Mouse (Mus musculus) ES-Bruce4 (cell line): ENCODE data around the gene Dennd5a. TPM values are rescaled to one million over a fixed set of nuclear protein-coding genes. Genes with fewer than 3 reads are reported as not detected.

Source experiments
- H3K27ac ChIP-seq: 2 replicates; pipeline ENCODE4 v1.5.1; 2012; ENCODE audit warnings: low read length, inconsistent platforms; ENCODE audit not compliant: insufficient read depth
- H3K27me3 ChIP-seq: 2 replicates; pipeline ENCODE4 v1.6.1; 2012; ENCODE audit warnings: mild to moderate bottlenecking, low read length, inconsistent platforms; ENCODE audit not compliant: control insufficient read depth, poor library complexity, insufficient read depth, severe bottlenecking
- H3K36me3 ChIP-seq: 2 replicates; pipeline ENCODE4 v1.6.1; 2012; ENCODE audit warnings: inconsistent platforms, mild to moderate bottlenecking, low read length, moderate library complexity; ENCODE audit not compliant: control insufficient read depth, poor library complexity, insufficient read depth, severe bottlenecking
- H3K4me1 ChIP-seq: one replicate; pipeline ENCODE4 v1.8.1; 2011; ENCODE audit warnings: low read length; ENCODE audit not compliant: control insufficient read depth, insufficient read depth
- H3K4me3 ChIP-seq: 2 replicates; pipeline ENCODE4 v1.5.1; 2011; ENCODE audit warnings: low read depth, mild to moderate bottlenecking, low read length
- H3K9ac ChIP-seq: 2 replicates; pipeline ENCODE4 v1.6.1; 2012; ENCODE audit warnings: low read depth, mild to moderate bottlenecking, inconsistent platforms; ENCODE audit not compliant: poor library complexity, severe bottlenecking
- H3K9me3 ChIP-seq: replicated peaks from 2 replicates; pipeline ENCODE4 v1.6.1; 2012; ENCODE audit warnings: mild to moderate bottlenecking, low read length, inconsistent platforms; ENCODE audit not compliant: control insufficient read depth, poor library complexity, insufficient read depth, severe bottlenecking
- CTCF ChIP-seq: IDR thresholded peaks from one replicate; pipeline ENCODE4 v1.8.1; 2011; ENCODE audit warnings: low read depth, low read length
- EP300 ChIP-seq: IDR thresholded peaks from 2 replicates; pipeline ENCODE4 v1.6.1; 2011; ENCODE audit warnings: low read depth, low read length; ENCODE audit not compliant: insufficient read depth
- POLR2A ChIP-seq: IDR thresholded peaks from one replicate; pipeline ENCODE4 v1.8.1; 2011; ENCODE audit warnings: low read length; ENCODE audit not compliant: insufficient read depth
- polyA plus RNA-seq: library from polyadenylated mRNA; stranded (reverse); fragments of >200 nt; gene quantifications from 2 replicates; pipeline ENCODE4 v1.2.4, GENCODE M21; 2011; ENCODE audit warnings: low read depth; ENCODE audit not compliant: missing spikeins, insufficient read depth, insufficient read length

Gene Dennd5a
- polyA plus RNA-seq, 1 experiment: 56.2 TPM

GRCm38 (mm10) chr7:109898911-109899310, 61.4 kb downstream of the Dennd5a start:
- H3K4me3 ChIP-seq: no peak overlapping the region
- H3K27ac ChIP-seq: no peak overlapping the region
- TF ChIP-seq CTCF: no peak
- TF ChIP-seq EP300: no peak
- no peak for TF ChIP-seq POLR2A
- no peak overlapping the region for H3K9ac ChIP-seq
- peaks cover 11% of the 10 kb centered on the region for H3K36me3 ChIP-seq
- H3K4me1 ChIP-seq: no peaks in the 10 kb centered on the region
- H3K27me3 ChIP-seq: no peaks in the 10 kb centered on the region
- no peaks in the 10 kb centered on the region for H3K9me3 ChIP-seq

GRCm38 (mm10) chr7:109892530-109892929, 67.7 kb downstream of the Dennd5a start:
- Histone ChIP-seq H3K4me1 (no peaks in the 10 kb centered on the region), H3K9me3 (no peaks in the 10 kb centered on the region), H3K4me3 (no peak overlapping the region), H3K36me3 (no peaks in the 10 kb centered on the region; the same call in 1 of the 2 replicates), H3K27ac (no peak overlapping the region), H3K9ac (no peak overlapping the region), H3K27me3 (no peaks in the 10 kb centered on the region)
- no peak for TF ChIP-seq POLR2A
- peak; percentile 90 for TF ChIP-seq CTCF

- Histone ChIP-seq H3K4me3 (no peak overlapping the region), H3K36me3 (no peaks in the 10 kb centered on the region), H3K9ac (no peak overlapping the region), H3K27ac (no peak overlapping the region), H3K4me1 (no peaks in the 10 kb centered on the region), H3K27me3 (no peaks in the 10 kb centered on the region), H3K9me3 (no peaks in the 10 kb centered on the region)
- TF ChIP-seq CTCF: no peak
Observed at GRCm38 (mm10) chr7:109891786-109892185, 68.5 kb downstream of the Dennd5a start.

- no peaks in the 10 kb centered on the region for H3K27me3 ChIP-seq
- no peaks in the 10 kb centered on the region for H3K4me1 ChIP-seq
- no peak overlapping the region for H3K4me3 ChIP-seq
- no peaks in the 10 kb centered on the region for H3K36me3 ChIP-seq
- no peaks in the 10 kb centered on the region for H3K9me3 ChIP-seq
- no peak overlapping the region for H3K9ac ChIP-seq
- no peak overlapping the region for H3K27ac ChIP-seq
- TF ChIP-seq POLR2A (no peak), EP300 (no peak), CTCF (no peak)
Observed at GRCm38 (mm10) chr7:109890256-109890655, 70.0 kb downstream of the Dennd5a start.

GRCm38 (mm10) chr7:109889300-109889699, 71.0 kb downstream of the Dennd5a start:
- no peak overlapping the region for H3K4me3 ChIP-seq
- no peaks in the 10 kb centered on the region for H3K27me3 ChIP-seq
- H3K9me3 ChIP-seq: no peaks in the 10 kb centered on the region
- H3K4me1 ChIP-seq: no peaks in the 10 kb centered on the region
- TF ChIP-seq POLR2A (no peak), EP300 (no peak), CTCF (no peak)
- H3K27ac ChIP-seq: no peak overlapping the region
- no peak overlapping the region for H3K9ac ChIP-seq
- H3K36me3 ChIP-seq: no peaks in the 10 kb centered on the region

GRCm38 (mm10) chr7:109886249-109886648, 74.0 kb downstream of the Dennd5a start:
- Histone ChIP-seq H3K27me3 (no peaks in the 10 kb centered on the region), H3K27ac (no peak overlapping the region), H3K9ac (no peak overlapping the region), H3K36me3 (no peaks in the 10 kb centered on the region), H3K4me3 (no peak overlapping the region), H3K9me3 (no peaks in the 10 kb centered on the region), H3K4me1 (peaks cover 2% of the 10 kb centered on the region)
- TF ChIP-seq POLR2A (no peak), CTCF (no peak), EP300 (no peak)

GRCm38 (mm10) chr7:109882574-109882973, 77.7 kb downstream of the Dennd5a start:
- Histone ChIP-seq H3K36me3 (no peaks in the 10 kb centered on the region), H3K4me3 (no peak overlapping the region), H3K4me1 (peaks cover 8% of the 10 kb centered on the region), H3K9ac (no peak overlapping the region), H3K27me3 (no peaks in the 10 kb centered on the region), H3K9me3 (no peaks in the 10 kb centered on the region), H3K27ac (no peak overlapping the region)
- TF ChIP-seq POLR2A (no peak), EP300 (no peak), CTCF (no peak)
